Mouse (Mus musculus) liver, postnatal 0 days (tissue): ENCODE results near the gene Lamc2. TPM values are rescaled to one million over a fixed set of nuclear protein-coding genes. Genes with fewer than 3 reads are reported as not detected.

Experiments
- ATAC-seq: fragments of 200-750 bp; cut with Nextera tagmentation; 2 replicates; pipeline ENCODE4 v1.8.0; 2017; ENCODE audit warnings: mild to moderate bottlenecking, moderate library complexity
- DNase-seq: peaks from one replicate; pipeline ENCODE4 v3.0.0-alpha.2; 2016
- H3K27ac ChIP-seq: fragments of 300-500 bp; sonication (generic); 2 replicates; pipeline ENCODE4 v1.5.1; 2014; ENCODE audit warnings: antibody characterized with exemption, moderate library complexity, mild to moderate bottlenecking, low read depth
- H3K27me3 ChIP-seq: fragments of 300-500 bp; sonication (generic); 2 replicates; pipeline ENCODE4 v1.6.1; 2014; ENCODE audit warnings: low read length, control low read depth, mixed read lengths; ENCODE audit not compliant: insufficient read depth
- H3K36me3 ChIP-seq: fragments of 300-500 bp; sonication (generic); replicated peaks from 2 replicates; pipeline ENCODE4 v1.6.1; 2014; ENCODE audit warnings: mild to moderate bottlenecking, control low read depth, low read length, moderate library complexity, mixed read lengths; ENCODE audit not compliant: insufficient read depth
- H3K4me1 ChIP-seq: fragments of 300-500 bp; sonication (generic); 2 replicates; pipeline ENCODE4 v1.6.1; 2014; ENCODE audit warnings: antibody characterized with exemption, mild to moderate bottlenecking, control low read depth; ENCODE audit not compliant: insufficient read depth
- H3K4me2 ChIP-seq: fragments of 300-500 bp; sonication (generic); 2 replicates; pipeline ENCODE4 v1.6.1; 2014; ENCODE audit warnings: low read depth, mild to moderate bottlenecking, low read length, moderate library complexity, mixed read lengths
- H3K4me3 ChIP-seq: fragments of 300-500 bp; sonication (generic); 2 replicates; pipeline ENCODE4 v1.5.1; 2014; ENCODE audit warnings: low read depth, low read length
- H3K9ac ChIP-seq: fragments of 300-500 bp; sonication (generic); replicated peaks from 2 replicates; pipeline ENCODE4 v1.6.1; 2014; ENCODE audit warnings: mild to moderate bottlenecking, moderate library complexity
- H3K9me3 ChIP-seq: fragments of 300-500 bp; sonication (generic); 2 replicates; pipeline ENCODE4 v1.6.1; 2016; ENCODE audit warnings: mild to moderate bottlenecking, control low read depth, low read length, mixed read lengths
- CTCF ChIP-seq: sonication (generic); IDR thresholded peaks from 2 replicates; pipeline ENCODE4 v1.5.1; 2016; ENCODE audit warnings: antibody characterized with exemption, low read depth
- EP300 ChIP-seq: IDR thresholded peaks from 2 replicates; pipeline ENCODE4 v1.6.1; 2016; ENCODE audit warnings: antibody characterized with exemption, low read depth, mild to moderate bottlenecking
- WGBS: fragments of 180-500 bp; shearing (Covaris S2); extraction: QIAGEN DNeasy Blood & Tissue Kit; methylation state at CpG from one replicate; pipeline ENCODE4 v1.1.7; 2014; ENCODE audit not compliant: insufficient replicate concordance; 5-methylcytosine and 5-hydroxymethylcytosine counted together
- polyA plus RNA-seq: library from polyadenylated mRNA; unstranded; fragments of >200 nt; fragmentation: Nextera tagmentation; extraction: Ambion mirVana; gene quantifications from 2 replicates; pipeline ENCODE4 v1.2.1, GENCODE M21; 2015

Gene Lamc2
- polyA plus RNA-seq, 1 experiment from 2014 or later = 0.45 TPM

- H3K4me3 ChIP-seq = no peak overlapping the region
- H3K9me3 ChIP-seq = no peaks in the 10 kb centered on the region
- no peaks in the 10 kb centered on the region for H3K4me1 ChIP-seq
- DNase-seq (no peak), ATAC-seq (no peak)
- 75% methylated on average over 8 of the region's 8 CpGs for WGBS
- TF ChIP-seq EP300 = no peak
- peak; percentile 28; the same call in 1 of the 2 replicates for TF ChIP-seq CTCF
- no peak overlapping the region for H3K4me2 ChIP-seq
- no peaks in the 10 kb centered on the region for H3K36me3 ChIP-seq
- no peak overlapping the region for H3K27ac ChIP-seq
- no peaks in the 10 kb centered on the region for H3K27me3 ChIP-seq
- no peak overlapping the region for H3K9ac ChIP-seq
These were observed 70.9 kb downstream of the Lamc2 start for GRCm38 (mm10) chr1:153115315-153115714.

- Histone ChIP-seq H3K4me1 (no peaks in the 10 kb centered on the region), H3K27me3 (no peaks in the 10 kb centered on the region), H3K9me3 (no peaks in the 10 kb centered on the region), H3K36me3 (no peaks in the 10 kb centered on the region), H3K4me2 (no peak overlapping the region), H3K27ac (no peak overlapping the region), H3K4me3 (no peak overlapping the region), H3K9ac (no peak overlapping the region)
- ATAC-seq (no peak), DNase-seq (no peak)
- TF ChIP-seq CTCF (no peak), EP300 (no peak)
- 64% methylated on average over 4 of the region's 4 CpGs for WGBS
These were observed 74.7 kb downstream of the Lamc2 start for GRCm38 (mm10) chr1:153111596-153111995.

DNA sequence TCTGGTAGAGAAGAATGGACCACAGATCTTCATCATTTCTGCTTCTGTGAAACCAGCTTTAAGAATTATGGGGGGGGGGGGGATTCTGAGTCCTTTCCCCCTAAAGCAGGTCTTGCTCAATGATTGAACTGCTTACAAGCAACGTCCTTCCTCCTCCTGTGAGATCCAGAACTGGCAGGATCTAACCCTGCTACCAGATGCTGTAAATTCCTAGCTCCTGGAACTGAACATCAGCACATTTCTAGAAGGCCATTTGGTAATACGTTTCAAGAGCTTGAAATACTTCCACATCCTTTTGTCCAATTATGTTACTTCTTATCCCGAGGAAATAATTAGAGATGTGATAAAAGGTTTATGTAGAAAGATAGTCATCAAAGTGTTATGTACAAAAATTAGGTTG is 76.4 kb downstream of the Lamc2 start:
- ATAC-seq (no peak), DNase-seq (no peak)
- no peaks in the 10 kb centered on the region for H3K27me3 ChIP-seq
- no peak overlapping the region for H3K4me3 ChIP-seq
- WGBS = 54% methylated on average over 3 of the region's 3 CpGs
- no peaks in the 10 kb centered on the region for H3K36me3 ChIP-seq
- no peaks in the 10 kb centered on the region for H3K9me3 ChIP-seq
- no peak for TF ChIP-seq EP300
- no peak for TF ChIP-seq CTCF
- H3K27ac ChIP-seq = no peak overlapping the region
- H3K4me1 ChIP-seq = no peaks in the 10 kb centered on the region
- H3K4me2 ChIP-seq = no peak overlapping the region
- no peak overlapping the region for H3K9ac ChIP-seq

DNA sequence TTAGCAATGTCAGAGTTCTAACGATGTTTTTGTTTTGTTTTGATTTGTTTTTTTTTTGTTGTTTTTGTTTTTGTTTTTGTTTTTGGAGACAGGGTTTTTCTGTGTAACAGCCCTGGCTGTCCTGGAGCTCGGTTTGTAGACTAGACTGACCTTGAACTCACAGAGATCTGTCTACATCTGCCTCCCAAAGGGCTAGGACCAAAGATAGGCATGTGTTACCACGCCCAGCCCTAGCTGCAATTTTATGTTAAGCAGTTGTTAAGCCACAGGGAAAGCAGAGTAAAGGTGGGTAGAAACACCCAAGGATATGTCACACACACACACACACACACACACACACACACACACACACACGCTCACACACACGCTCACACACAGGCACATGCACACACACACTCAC is 76.9 kb downstream of the Lamc2 start:
- Histone ChIP-seq H3K9me3 (no peaks in the 10 kb centered on the region), H3K4me3 (no peak overlapping the region), H3K4me2 (no peak overlapping the region), H3K4me1 (no peaks in the 10 kb centered on the region), H3K27ac (no peak overlapping the region), H3K27me3 (no peaks in the 10 kb centered on the region), H3K9ac (no peak overlapping the region), H3K36me3 (no peaks in the 10 kb centered on the region)
- 73% methylated on average over 5 of the region's 5 CpGs for WGBS
- TF ChIP-seq EP300 (no peak), CTCF (no peak)
- DNase-seq = no peak
- ATAC-seq = no peak

DNA sequence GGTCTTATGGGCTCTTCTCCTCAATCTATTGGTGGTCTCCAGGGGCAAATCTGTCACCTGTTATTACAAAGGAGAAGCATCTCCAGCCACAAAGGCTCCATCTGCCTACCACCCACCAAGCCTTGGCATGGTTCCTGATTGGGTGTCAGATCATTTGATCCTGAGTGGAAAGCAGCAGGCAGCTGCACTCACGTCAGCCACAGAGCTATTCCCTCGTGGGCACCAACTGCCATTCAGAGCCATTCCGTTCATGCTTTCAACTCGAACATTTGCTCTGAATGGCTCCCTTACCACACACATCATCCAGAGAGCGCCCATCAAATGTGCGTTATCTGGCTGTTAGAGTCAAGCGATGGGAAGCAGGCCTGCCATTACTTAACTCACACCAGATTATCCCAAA is 78.4 kb downstream of the Lamc2 start:
- DNase-seq = no peak
- TF ChIP-seq EP300 (no peak), CTCF (no peak)
- H3K36me3 ChIP-seq = no peaks in the 10 kb centered on the region
- H3K4me2 ChIP-seq = no peak overlapping the region
- H3K27ac ChIP-seq = no peak overlapping the region
- H3K9me3 ChIP-seq = no peaks in the 10 kb centered on the region
- 69% methylated on average over 7 of the region's 7 CpGs for WGBS
- no peaks in the 10 kb centered on the region for H3K4me1 ChIP-seq
- no peaks in the 10 kb centered on the region for H3K27me3 ChIP-seq
- H3K4me3 ChIP-seq = no peak overlapping the region
- ATAC-seq = no peak
- H3K9ac ChIP-seq = no peak overlapping the region

GRCm38 (mm10) chr1:153104804-153105203 is 81.4 kb downstream of the Lamc2 start:
- no peak overlapping the region for H3K9ac ChIP-seq
- no peak for TF ChIP-seq EP300
- no peak for TF ChIP-seq CTCF
- no peak overlapping the region for H3K4me3 ChIP-seq
- peaks cover 4% of the 10 kb centered on the region; the same call in 1 of the 2 replicates for H3K4me1 ChIP-seq
- DNase-seq = no peak
- no peak for ATAC-seq
- H3K9me3 ChIP-seq = no peaks in the 10 kb centered on the region
- no peak overlapping the region for H3K4me2 ChIP-seq
- H3K36me3 ChIP-seq = no peaks in the 10 kb centered on the region
- no peaks in the 10 kb centered on the region for H3K27me3 ChIP-seq
- WGBS = 51% methylated on average over 12 of the region's 12 CpGs
- H3K27ac ChIP-seq = no peak overlapping the region

GRCm38 (mm10) chr1:153103186-153103554 is 83.1 kb downstream of the Lamc2 start:
- TF ChIP-seq CTCF (no peak), EP300 (no peak)
- Histone ChIP-seq H3K27me3 (no peaks in the 10 kb centered on the region), H3K4me1 (peaks cover 4% of the 10 kb centered on the region; the same call in 1 of the 2 replicates), H3K4me3 (no peak overlapping the region), H3K9me3 (no peaks in the 10 kb centered on the region), H3K27ac (no peak overlapping the region), H3K9ac (no peak overlapping the region), H3K36me3 (no peaks in the 10 kb centered on the region), H3K4me2 (no peak overlapping the region)
- ATAC-seq = no peak
- WGBS = 93% methylated on average over 8 of the region's 8 CpGs
- DNase-seq = no peak
